ENCODE assay signal across 9 mouse cellular contexts in genomic region chr17:34093199-34093874, GRCm38 (mm10). TPM values are rescaled to one million over a fixed set of nuclear protein-coding genes. Genes with fewer than 3 reads are reported as not detected.
DNase-seq lines count a peak whose midpoint lies in the region; ATAC-seq and TF ChIP-seq lines count a peak whose summit lies in the region.
"Had no signal": no experiment of that assay in that cellular context is flagged by ENCODE, and none has a peak within 500 bp of the region (broad histone marks: within the 10 kb centered on the region; RNA-seq: fewer than 3 reads in every experiment).

No protein-coding gene starts in this region.

- no peak overlapping the region for H3K9ac ChIP-seq in intestine, embryonic 14.5 days (ENCODE audit: low read length)
- no peak overlapping the region for H3K9ac ChIP-seq in intestine, postnatal 0 days (ENCODE audit: low read depth, low read length)
- no peak overlapping the region for H3K9ac ChIP-seq in embryonic facial prominence, embryonic 14.5 days (ENCODE audit: low read depth, low read length)

- H3K4me1 ChIP-seq in intestine, embryonic 14.5 days (replicated peaks; ENCODE audit: control insufficient read depth, insufficient read depth, low read length): no peaks in the 10 kb centered on the region
- H3K4me1 ChIP-seq in intestine, postnatal 0 days (replicated peaks; ENCODE audit: control insufficient read depth, insufficient read depth, low read length): no peaks in the 10 kb centered on the region
- no peaks in the 10 kb centered on the region for H3K4me1 ChIP-seq in embryonic facial prominence, embryonic 14.5 days (ENCODE audit: control insufficient read depth, insufficient read depth, low read length)

- no peaks in the 10 kb centered on the region for H3K9me3 ChIP-seq in intestine, embryonic 14.5 days (ENCODE audit: control insufficient read depth, low read length)
- H3K9me3 ChIP-seq in intestine, postnatal 0 days (ENCODE audit: control insufficient read depth): no peaks in the 10 kb centered on the region
- H3K9me3 ChIP-seq in embryonic facial prominence, embryonic 14.5 days (ENCODE audit: control insufficient read depth, low read length): no peaks in the 10 kb centered on the region

- no peaks in the 10 kb centered on the region for H3K27me3 ChIP-seq in intestine, embryonic 14.5 days (replicated peaks; ENCODE audit: control insufficient read depth, insufficient read depth, low read length)
- H3K27me3 ChIP-seq in intestine, postnatal 0 days (replicated peaks; ENCODE audit: control insufficient read depth, insufficient read depth, low read length): no peaks in the 10 kb centered on the region
- no peaks in the 10 kb centered on the region for H3K27me3 ChIP-seq in embryonic facial prominence, embryonic 14.5 days (replicated peaks; ENCODE audit: control insufficient read depth, insufficient read depth, low read length)

- H3K27ac ChIP-seq in intestine, embryonic 14.5 days (ENCODE audit: low read depth): no peak overlapping the region
- no peak overlapping the region for H3K27ac ChIP-seq in intestine, postnatal 0 days (ENCODE audit: low read depth, low read length)
- H3K27ac ChIP-seq in embryonic facial prominence, embryonic 14.5 days (replicated peaks; ENCODE audit: low read depth, low read length): no peak overlapping the region
- no peak overlapping the region for H3K27ac ChIP-seq in layer of hippocampus, adult 2 months

- peak; percentile 71 for ATAC-seq in intestine, embryonic 14.5 days (replicated peaks; ENCODE audit: low FRiP score, low TSS enrichment, low read depth)
- no peak for ATAC-seq in intestine, postnatal 0 days
- ATAC-seq in embryonic facial prominence, embryonic 14.5 days (ENCODE audit: low read depth): peak; percentile 81

- no peaks in the 10 kb centered on the region for H3K36me3 ChIP-seq in intestine, embryonic 14.5 days (ENCODE audit: control insufficient read depth, insufficient read depth, low read length)
- no peaks in the 10 kb centered on the region for H3K36me3 ChIP-seq in intestine, postnatal 0 days (ENCODE audit: control insufficient read depth, insufficient read depth)
- no peaks in the 10 kb centered on the region for H3K36me3 ChIP-seq in embryonic facial prominence, embryonic 14.5 days (ENCODE audit: control insufficient read depth, insufficient read depth, low read length)

- H3K4me3 ChIP-seq in intestine, embryonic 14.5 days (ENCODE audit: low read depth, low read length): no peak overlapping the region
- H3K4me3 ChIP-seq in intestine, postnatal 0 days (ENCODE audit: low read depth, low read length): no peak overlapping the region
- no peak overlapping the region for H3K4me3 ChIP-seq in embryonic facial prominence, embryonic 14.5 days (ENCODE audit: low read depth, low read length)
- no peak overlapping the region for H3K4me3 ChIP-seq in layer of hippocampus, adult 2 months

- TF ChIP-seq CTCF in intestine, postnatal 0 days (IDR thresholded peaks at IDR 0.05; ENCODE audit: low read depth): no peak
- no peak for TF ChIP-seq CTCF in layer of hippocampus, adult 2 months (conservative IDR thresholded peaks at IDR 0.05)

- peak; percentile 80 for DNase-seq in intestine, embryonic 14.5 days (ENCODE audit: low spot score)
- DNase-seq in ES-CJ7 (ENCODE audit: low read depth, low spot score) (peak; percentile 71), adipocyte (ENCODE audit: low spot score) (no peak)
- DNase-seq in embryonic facial prominence, embryonic 14.5 days (ENCODE audit: low spot score): peak; percentile 68
- peak; percentile 29 for DNase-seq in naive thymus-derived CD4-positive, alpha-beta T cell, adult 2 months (ENCODE audit: low read depth)
- no peak for DNase-seq in urinary bladder, postnatal 4 days (ENCODE audit: low spot score in 2 of 2)
- no peak for DNase-seq in layer of hippocampus, adult 2 months (ENCODE audit: low spot score in 2 of 2)
- DNase-seq: right cerebral cortex, postnatal 25 days had no signal

- peak overlapping the region; percentile 26; the same call in 1 of the 2 replicates for H3K4me2 ChIP-seq in intestine, embryonic 14.5 days (ENCODE audit: low read length)
- no peak overlapping the region for H3K4me2 ChIP-seq in intestine, postnatal 0 days (replicated peaks; ENCODE audit: low read depth)
- H3K4me2 ChIP-seq in embryonic facial prominence, embryonic 14.5 days (ENCODE audit: low read depth, low read length): no peak overlapping the region

- WGBS in intestine, embryonic 14.5 days: 27% methylated on average over 7 of the region's 7 CpGs
- WGBS in intestine, postnatal 0 days: 37% methylated on average over 7 of the region's 7 CpGs
- WGBS in embryonic facial prominence, embryonic 14.5 days: 34% methylated on average over 7 of the region's 7 CpGs

RNA-seq across cellular contexts. Expression of gene H2-Oa, which starts 1.2 kb away (rescaled TPM):
- 0.75 and 1.1 TPM in 2 replicates for polyA plus RNA-seq in intestine, embryonic 14.5 days (2014; fragmentation: Nextera tagmentation; extraction: Ambion mirVana)
- 0.25 and 0.90 TPM in 2 replicates for polyA plus RNA-seq in intestine, postnatal 0 days (2015; fragmentation: Nextera tagmentation; extraction: Ambion mirVana)
- 0.36 and 0.76 TPM in 2 replicates for polyA plus RNA-seq in embryonic facial prominence, embryonic 14.5 days (2014; fragmentation: Nextera tagmentation; extraction: Ambion mirVana)
- total RNA-seq in layer of hippocampus, adult 2 months (2021): under 1 TPM in 1 of 2 experiments, not detected in 1; 0.44 TPM

RNA-seq across cellular contexts. Expression of gene H2-DMa, which starts 26.0 kb away (rescaled TPM):
- 11.0 and 13.5 TPM in 2 replicates for polyA plus RNA-seq in intestine, embryonic 14.5 days (2014; fragmentation: Nextera tagmentation; extraction: Ambion mirVana)
- 15.2 and 16.7 TPM in 2 replicates for polyA plus RNA-seq in intestine, postnatal 0 days (2015; fragmentation: Nextera tagmentation; extraction: Ambion mirVana)
- polyA plus RNA-seq in embryonic facial prominence, embryonic 14.5 days (2014; fragmentation: Nextera tagmentation; extraction: Ambion mirVana): 13.6 and 14.9 TPM in 2 replicates
- total RNA-seq in layer of hippocampus, adult 2 months (2021): 10 to 100 TPM; 26.2 to 33.1 TPM

RNA-seq across cellular contexts. Expression of gene Brd2, which starts 29.1 kb away (rescaled TPM):
- polyA plus RNA-seq in intestine, embryonic 14.5 days (2014; fragmentation: Nextera tagmentation; extraction: Ambion mirVana): 124 and 144 TPM in 2 replicates
- polyA plus RNA-seq in intestine, postnatal 0 days (2015; fragmentation: Nextera tagmentation; extraction: Ambion mirVana): 51.8 and 60.0 TPM in 2 replicates
- 103 and 105 TPM in 2 replicates for polyA plus RNA-seq in embryonic facial prominence, embryonic 14.5 days (2014; fragmentation: Nextera tagmentation; extraction: Ambion mirVana)
- 100 to 1,000 TPM; 196 to 200 TPM for total RNA-seq in layer of hippocampus, adult 2 months (2021)

RNA-seq across cellular contexts. Expression of gene H2-DMb2, which starts 49.8 kb away (rescaled TPM):
- polyA plus RNA-seq in intestine, embryonic 14.5 days (2014; fragmentation: Nextera tagmentation; extraction: Ambion mirVana): 0.15 and 0.42 TPM in 2 replicates
- polyA plus RNA-seq in intestine, postnatal 0 days (2015; fragmentation: Nextera tagmentation; extraction: Ambion mirVana): 0.97 and 0.98 TPM in 2 replicates
- polyA plus RNA-seq in embryonic facial prominence, embryonic 14.5 days (2014; fragmentation: Nextera tagmentation; extraction: Ambion mirVana): 0.22 and 0.39 TPM in 2 replicates
- total RNA-seq in layer of hippocampus, adult 2 months (2021): under 1 TPM; 0.77 to 0.96 TPM

RNA-seq across cellular contexts. Expression of gene Col11a2, which starts 54.1 kb away (rescaled TPM):
- polyA plus RNA-seq in intestine, embryonic 14.5 days (2014; fragmentation: Nextera tagmentation; extraction: Ambion mirVana): 0.44 and 0.66 TPM in 2 replicates
- 0.13 and 0.21 TPM in 2 replicates for polyA plus RNA-seq in intestine, postnatal 0 days (2015; fragmentation: Nextera tagmentation; extraction: Ambion mirVana)
- 53.9 and 64.3 TPM in 2 replicates for polyA plus RNA-seq in embryonic facial prominence, embryonic 14.5 days (2014; fragmentation: Nextera tagmentation; extraction: Ambion mirVana)
- 10 to 100 TPM; 18.9 to 23.1 TPM for total RNA-seq in layer of hippocampus, adult 2 months (2021)

Comparison
In these comparisons a context has a peak if more than half of its experiments do, and no peak if none do; other contexts are left out.
1. DNase-seq: peak in intestine, embryonic 14.5 days (single experiment), ES-CJ7 (single experiment), embryonic facial prominence, embryonic 14.5 days (single experiment) and naive thymus-derived CD4-positive, alpha-beta T cell, adult 2 months (single experiment); none in urinary bladder, postnatal 4 days (0 of 2), layer of hippocampus, adult 2 months (0 of 2) and adipocyte (single experiment).